Mouse (Mus musculus) ES-E14 (cell line): ENCODE results near the gene Nptx1.

ENCODE experiments used
- CHD2 ChIP-seq: IDR thresholded peaks from 2 replicates; pipeline ENCODE4 v1.6.1; 2014; ENCODE audit warnings: mild to moderate bottlenecking, low read depth, low read length, inconsistent platforms
- HCFC1 ChIP-seq: IDR thresholded peaks from 2 replicates; pipeline ENCODE4 v1.6.1; 2012; ENCODE audit warnings: low read length, inconsistent platforms, borderline replicate concordance; ENCODE audit not compliant: insufficient read depth
- MAFK ChIP-seq: IDR thresholded peaks from 2 replicates; pipeline ENCODE4 v1.6.1; 2014; ENCODE audit warnings: mild to moderate bottlenecking, low read depth, low read length, inconsistent platforms; ENCODE audit not compliant: insufficient read depth
- ZC3H11A ChIP-seq: IDR thresholded peaks from 2 replicates; pipeline ENCODE4 v1.6.1; 2012; ENCODE audit warnings: low read depth, mild to moderate bottlenecking, inconsistent platforms, low read length, borderline replicate concordance

- TF ChIP-seq MAFK (no peak), HCFC1 (no peak), ZC3H11A (no peak), CHD2 (no peak)
These were observed 31.5 kb downstream of the Nptx1 start for GRCm38 (mm10) chr11:119515823-119516676.
